ENCODE assay signal across 18 mouse cellular contexts in genomic region chr16:95552495-95552894, GRCm38 (mm10). TPM values are rescaled to one million over a fixed set of nuclear protein-coding genes. Genes with fewer than 3 reads are reported as not detected.
"Had no signal": no experiment of that assay in that cellular context is flagged by ENCODE, and none has a peak within 500 bp of the region (broad histone marks: within the 10 kb centered on the region; RNA-seq: fewer than 3 reads in every experiment).

No protein-coding gene starts in this region.

- ATAC-seq: liver, postnatal 0 days had no signal

- H3K4me1 ChIP-seq: liver, embryonic 13.5 days; megakaryocyte, embryonic 14.5 days; midbrain, embryonic 12.5 days had no signal

- H3K4me2 ChIP-seq: limb, embryonic 12.5 days; liver, embryonic 13.5 days; lung, embryonic 15.5 days; midbrain, embryonic 12.5 days had no signal

- H3K9me3 ChIP-seq: limb, embryonic 12.5 days; liver, embryonic 13.5 days; lung, embryonic 15.5 days; midbrain, embryonic 12.5 days had no signal

- H3K9ac ChIP-seq: limb, embryonic 12.5 days; liver, embryonic 13.5 days; liver, postnatal 0 days; lung, embryonic 15.5 days; midbrain, embryonic 12.5 days had no signal

- H3K27ac ChIP-seq: limb, embryonic 12.5 days; liver, embryonic 13.5 days; lung, embryonic 15.5 days; macrophage; midbrain, embryonic 12.5 days had no signal

- H3K36me3 ChIP-seq: liver, embryonic 13.5 days; lung, embryonic 15.5 days; midbrain, embryonic 12.5 days had no signal

- H3K4me3 ChIP-seq: limb, embryonic 12.5 days; liver, embryonic 13.5 days; lung, embryonic 15.5 days; megakaryocyte, embryonic 14.5 days; midbrain, embryonic 12.5 days had no signal

- DNase-seq: kidney, adult 11 months; kidney, adult 9 months; kidney, postnatal 36 days; liver; liver, embryonic 13.5 days; liver, postnatal 0 days; lung, postnatal 14 days; retina, postnatal 1 day; right cerebral cortex, postnatal 4 days; spleen, adult 18-20 months; thymus, adult 18-20 months; thymus, postnatal 25 days had no signal

- H3K27me3 ChIP-seq: limb, embryonic 12.5 days; liver, embryonic 13.5 days; lung, embryonic 15.5 days; midbrain, embryonic 12.5 days had no signal

RNA-seq across cellular contexts. Expression of gene Erg, which starts 33.9 kb away (rescaled TPM):
- total RNA-seq: monocyte, adult 5-6 weeks had no signal
